Mouse (Mus musculus) natural killer cell, adult 2 months (primary cell): ENCODE measurements around the gene Rhof.

ENCODE experiments used
- DNase-seq, 2 experiments: peaks; one replicate each; pipeline ENCODE4 v3.0.0; 2022; ENCODE audit warnings: low spot score in 2 of 2

Gene Rhof

DNA sequence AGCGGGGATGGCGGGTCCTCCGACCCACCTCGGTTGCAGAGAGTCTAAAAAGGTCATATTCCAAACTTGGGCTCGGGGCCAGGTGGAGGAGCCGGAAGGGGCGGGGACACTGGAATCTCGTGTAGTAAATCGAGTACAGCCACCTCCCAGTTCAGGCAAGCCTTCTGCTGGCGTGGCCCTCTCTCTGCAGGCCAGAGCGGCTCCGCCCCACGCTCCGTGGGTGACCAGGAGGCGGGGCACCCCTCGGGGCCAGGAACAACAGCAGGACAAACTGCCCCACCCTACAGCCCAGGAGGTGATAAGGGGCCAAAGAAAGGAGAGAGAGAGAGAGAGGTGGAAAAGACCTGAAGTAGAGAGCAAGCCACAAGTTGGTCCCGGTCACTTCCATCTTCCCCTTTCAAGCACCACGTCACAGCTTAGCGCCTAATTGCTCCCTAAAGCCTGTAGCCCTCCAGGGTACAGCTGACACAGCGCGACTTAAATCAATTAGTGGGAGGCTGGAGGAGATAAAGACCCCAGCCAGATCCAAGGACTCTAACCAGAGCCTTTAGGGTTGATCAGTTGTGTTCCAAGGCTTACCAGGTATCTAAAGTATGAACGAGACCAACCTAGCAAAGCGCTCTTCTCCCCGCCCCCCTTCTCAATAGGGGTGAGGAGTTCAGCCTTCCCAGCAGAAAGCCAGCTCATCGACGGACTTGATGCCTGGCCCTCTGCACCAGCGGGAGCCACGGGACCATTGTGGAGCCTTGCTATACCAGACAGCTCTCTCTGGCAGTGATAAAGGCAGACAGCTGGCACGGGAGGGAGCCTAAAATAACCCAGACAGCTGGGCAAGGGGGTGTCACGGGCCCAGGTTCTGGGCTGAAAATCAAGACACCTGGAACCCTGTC, 3.2 kb upstream of the Rhof start:
- no peak for DNase-seq

- DNase-seq, result no peak
These were observed 2.4 kb upstream of the Rhof start for GRCm38 (mm10) chr5:123134875-123135382.

GRCm38 (mm10) chr5:123134186-123134874, 1.8 kb upstream of the Rhof start:
- DNase-seq, result no peak

DNA sequence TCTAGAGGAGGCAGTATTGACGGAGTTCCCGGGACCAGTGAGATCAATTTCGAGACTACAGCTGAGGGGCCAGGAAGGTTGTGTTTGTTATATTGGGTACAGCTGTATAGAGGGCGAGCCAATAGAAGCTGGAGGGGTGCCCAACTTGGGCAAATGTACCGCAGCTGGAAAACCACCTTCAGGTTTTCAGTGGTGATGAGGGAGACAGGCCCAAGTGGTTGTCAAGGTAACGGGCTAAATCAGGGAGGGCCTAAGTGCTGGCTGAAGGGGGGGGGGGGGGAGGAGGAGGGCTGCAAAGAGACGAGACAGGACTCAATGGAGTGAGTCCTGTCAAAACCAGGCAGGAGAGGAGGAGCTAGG, 1.3 kb upstream of the Rhof start:
- no peak for DNase-seq

DNA sequence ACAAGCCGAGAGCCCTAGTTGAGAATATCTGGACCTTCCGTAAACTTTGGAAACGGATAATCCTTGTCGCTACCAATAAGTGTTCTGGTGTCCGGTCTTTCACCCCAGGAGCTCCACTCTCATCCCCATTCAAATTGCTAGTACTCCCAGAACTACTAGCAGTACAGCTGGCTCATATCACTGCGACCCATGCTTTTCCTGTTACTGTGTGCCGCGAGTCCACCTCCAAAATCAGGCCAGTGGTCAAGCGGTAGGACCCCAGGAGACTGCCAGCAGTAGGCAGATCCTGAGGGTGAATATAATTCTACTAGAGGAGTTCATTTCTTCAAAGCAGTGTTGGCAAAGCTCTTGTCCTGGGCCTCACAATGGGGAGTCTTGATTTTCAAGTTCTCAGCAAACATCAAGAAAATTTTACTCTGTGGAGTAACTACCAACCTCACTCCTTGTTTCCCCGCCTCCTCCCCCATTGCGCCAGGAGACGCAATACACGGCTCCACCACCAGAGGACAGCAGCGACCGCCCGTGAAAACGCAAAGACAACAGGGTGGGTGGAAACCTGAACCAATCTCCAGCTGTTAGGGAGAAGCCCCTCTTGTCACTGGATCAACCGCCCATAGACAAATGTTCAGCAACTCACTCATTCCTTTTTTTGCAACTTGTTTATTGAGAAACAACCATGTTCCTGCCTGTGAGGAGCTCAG, 741 bp upstream of the Rhof start:
- DNase-seq, result peak; percentile 86 to 90

- DNase-seq, result no peak
These were observed 1.7 kb downstream of the Rhof start for GRCm38 (mm10) chr5:123130814-123131148.

DNA sequence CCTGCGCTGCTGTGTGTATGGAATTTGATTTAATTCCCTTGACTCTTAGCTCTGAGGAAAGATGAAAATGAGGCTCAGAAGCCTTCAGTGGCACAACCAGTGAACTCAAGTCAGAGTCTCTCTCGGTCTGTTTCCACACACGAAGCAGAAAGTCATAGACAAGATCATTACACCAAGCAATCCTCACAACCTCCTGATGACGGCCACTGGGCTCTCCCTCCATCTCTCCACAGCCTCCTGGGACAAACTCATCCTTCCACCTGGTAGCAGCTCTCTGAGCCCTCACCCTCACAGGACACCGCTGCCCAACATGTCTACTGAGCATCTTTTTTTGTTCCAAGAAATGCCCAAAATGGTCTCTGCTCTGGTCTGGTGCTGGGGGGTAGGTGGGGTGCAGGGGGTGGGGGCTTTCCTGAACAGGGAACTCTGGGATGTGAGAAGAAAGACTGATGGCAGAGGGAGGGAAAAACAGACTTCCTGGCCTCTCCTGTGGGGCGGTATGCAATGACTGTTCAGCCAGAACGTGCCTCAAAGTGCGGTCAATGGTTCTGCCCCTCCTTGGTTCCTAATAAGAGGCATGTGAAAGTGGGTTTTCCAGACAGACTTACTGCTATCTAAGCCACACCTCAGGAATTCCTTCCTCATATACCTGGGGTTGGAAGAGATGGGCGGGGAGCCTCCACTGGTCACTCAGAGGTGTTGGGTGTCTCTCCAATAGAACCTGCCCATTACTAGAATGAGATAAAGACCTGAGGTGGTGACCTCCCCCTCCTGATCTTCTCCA, 2.3 kb downstream of the Rhof start:
- no peak for DNase-seq

DNA sequence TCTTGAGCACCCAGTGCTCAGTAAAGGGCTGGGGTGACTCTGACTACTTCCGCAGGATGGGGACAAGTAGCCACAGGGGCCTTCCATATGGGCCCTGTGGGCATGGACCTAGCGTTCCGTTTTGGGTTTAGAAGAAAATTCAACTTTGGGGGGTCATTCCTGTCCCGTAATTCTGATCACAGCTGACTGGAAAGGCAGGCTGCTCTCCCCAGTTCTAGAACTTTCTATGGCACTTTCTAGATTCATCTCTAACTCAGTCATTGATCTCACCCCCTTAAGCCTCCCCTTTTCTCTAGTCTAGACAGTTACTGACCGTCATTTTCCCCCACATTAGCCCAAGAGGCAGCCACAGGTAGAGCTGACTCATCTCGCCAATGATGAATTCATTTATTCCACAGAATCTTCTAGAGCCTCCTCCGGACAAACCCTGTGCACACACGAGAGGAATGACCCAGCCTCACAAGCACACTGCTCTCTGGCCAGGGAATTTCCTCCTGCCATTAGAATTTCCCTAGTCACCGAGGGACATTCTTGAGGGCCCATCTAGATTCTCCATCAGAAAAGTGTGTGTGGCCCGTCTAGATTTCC, 3.2 kb downstream of the Rhof start:
- DNase-seq, result no peak

DNA sequence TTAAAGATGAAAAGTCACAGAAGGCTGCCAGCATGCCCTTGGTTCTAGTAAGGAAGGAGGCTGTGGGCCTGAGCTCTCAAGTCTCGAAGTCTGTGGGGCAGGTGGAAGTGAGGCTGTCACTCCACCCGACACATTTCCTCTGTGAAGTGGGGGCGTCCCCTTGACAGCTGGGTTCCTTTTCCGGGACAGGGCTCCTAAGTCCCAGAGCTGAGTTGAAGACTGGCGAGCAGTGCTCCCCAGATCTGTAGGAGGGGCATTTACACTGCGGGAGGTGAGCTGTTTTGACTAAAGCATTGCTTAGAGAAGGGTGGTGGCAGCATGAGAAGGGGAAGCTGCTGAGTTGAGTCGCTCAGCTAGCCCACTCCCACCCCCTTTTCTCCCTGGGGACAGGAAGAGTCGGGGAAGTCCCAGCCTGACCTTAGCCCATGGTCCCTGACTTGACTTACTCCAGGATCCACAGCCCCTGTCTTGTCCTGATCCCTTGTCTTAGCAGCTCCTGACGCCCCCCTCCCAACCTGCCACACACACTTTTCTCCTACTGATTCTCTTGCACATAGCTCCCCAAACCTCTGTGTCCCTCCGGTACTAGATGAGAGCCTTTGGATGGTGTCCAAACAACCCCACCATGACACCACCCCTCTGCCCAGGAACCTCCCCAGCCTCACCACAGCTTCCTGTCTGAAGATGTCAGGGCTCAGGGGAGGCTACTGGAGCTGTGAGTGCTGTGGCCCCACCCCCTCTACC, 3.9 kb downstream of the Rhof start:
- peak; percentile 94 for DNase-seq

- no peak for DNase-seq
These were observed 5.5 kb downstream of the Rhof start for GRCm38 (mm10) chr5:123127031-123127430.

DNA sequence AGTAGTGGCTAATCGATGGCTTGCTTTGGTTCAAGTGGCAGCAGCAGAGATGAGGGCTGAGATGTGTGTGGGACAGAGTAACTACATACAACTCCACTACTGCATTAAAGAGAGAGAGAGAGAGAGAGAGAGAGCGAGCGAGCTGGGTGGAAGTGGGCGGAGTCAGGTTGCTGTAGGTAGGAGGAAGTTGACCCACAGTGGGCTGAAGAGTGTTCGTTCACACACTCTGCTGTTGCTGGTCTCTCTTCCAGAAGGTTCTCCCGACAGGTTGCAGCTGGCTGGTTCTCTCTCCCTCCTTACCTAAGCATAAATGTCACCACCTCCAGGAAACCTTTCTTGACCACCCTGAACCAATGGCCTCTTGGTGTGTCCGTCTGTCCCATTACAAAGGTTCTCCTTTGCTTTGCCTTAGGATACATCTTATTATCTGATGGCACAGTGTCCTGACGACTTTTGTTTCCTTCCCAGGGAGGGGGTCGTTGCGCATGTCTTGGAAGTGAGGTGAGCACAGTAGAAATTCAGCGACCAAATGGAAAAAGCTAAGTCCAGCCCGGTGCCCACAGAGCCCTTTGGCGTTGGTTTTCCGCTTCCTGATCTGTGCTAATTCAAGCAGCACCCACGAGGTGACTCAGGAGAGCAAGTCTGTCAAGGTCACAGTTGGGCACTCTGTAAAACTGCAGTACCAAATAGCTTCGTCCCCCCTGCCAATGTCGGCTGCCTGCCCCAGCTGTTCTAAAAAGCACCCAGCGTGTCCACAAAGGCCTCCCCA, 6.7 kb downstream of the Rhof start:
- DNase-seq, result peak; percentile 62 to 74

DNA sequence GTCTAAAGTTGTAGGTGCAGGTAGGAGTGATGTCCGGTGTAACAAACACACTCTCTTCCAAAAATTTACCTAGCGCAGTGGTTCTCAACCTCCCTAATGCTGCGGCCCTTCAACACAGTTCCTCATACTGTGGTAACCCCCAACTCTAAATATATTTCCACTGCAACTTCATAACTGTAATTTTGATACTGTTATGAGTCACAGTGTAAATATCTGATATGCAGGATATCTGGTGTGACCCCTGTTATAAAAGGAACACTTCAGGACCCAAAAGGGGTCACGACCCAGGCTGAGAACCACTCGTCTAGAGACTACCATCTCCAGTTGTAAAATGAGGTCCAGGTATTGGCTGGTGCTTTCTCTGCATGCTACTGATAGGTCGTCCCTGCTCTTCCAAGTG, 7.4 kb downstream of the Rhof start:
- no peak for DNase-seq

GRCm38 (mm10) chr5:123122181-123122580, 10.3 kb downstream of the Rhof start:
- peak; percentile 19 to 48 for DNase-seq

- DNase-seq, result no peak
These were observed 11.8 kb downstream of the Rhof start for GRCm38 (mm10) chr5:123120624-123121215.

- no peak for DNase-seq
These were observed 13.7 kb downstream of the Rhof start for GRCm38 (mm10) chr5:123118826-123119225.

DNA sequence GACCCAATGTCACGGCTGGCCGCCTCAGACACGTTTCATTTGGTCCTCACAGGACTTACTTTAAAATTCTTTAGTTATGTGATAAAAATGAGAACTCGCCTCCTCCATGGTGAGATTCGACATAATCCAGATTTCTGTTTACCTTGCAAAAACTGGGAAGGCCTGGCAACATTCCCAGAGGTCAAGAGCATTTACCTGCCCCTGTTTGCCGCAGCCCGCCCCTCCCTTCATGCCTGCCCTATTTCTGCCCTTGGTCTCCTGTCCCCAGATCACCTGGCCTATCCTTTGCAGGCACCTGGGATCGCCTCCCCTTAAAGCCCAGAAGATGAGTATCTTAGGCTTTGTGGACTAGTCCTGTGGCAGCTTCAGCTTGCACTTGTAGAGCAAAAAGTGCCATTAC, 14.7 kb downstream of the Rhof start:
- no peak for DNase-seq

GRCm38 (mm10) chr5:123117257-123117656, 15.2 kb downstream of the Rhof start:
- DNase-seq, result peak; percentile 65 to 80

GRCm38 (mm10) chr5:123116080-123116479, 16.4 kb downstream of the Rhof start:
- no peak for DNase-seq

- peak in 1 of 2 experiments; percentile 33 for DNase-seq
These were observed 17.6 kb downstream of the Rhof start for GRCm38 (mm10) chr5:123114924-123115323.
